Mouse (Mus musculus) kidney, adult 2 months (tissue): ENCODE data around the gene Pfas.

Experiments used
- CTCF ChIP-seq: fragments of 200-500 bp; conservative IDR thresholded peaks from 2 replicates; pipeline ENCODE4 v1.5.1; 2011; ENCODE audit warnings: low read depth, mild to moderate bottlenecking, control low read depth, low read length, moderate library complexity, mixed read lengths; ENCODE audit not compliant: insufficient read depth, insufficient read length
- POLR2A ChIP-seq: fragments of 200-500 bp; IDR thresholded peaks from one replicate; pipeline ENCODE4 v1.6.1; 2011; ENCODE audit warnings: low read depth, low read length, control low read depth

GRCm38 (mm10) chr11:69012071-69012601 is 3.9 kb upstream of the Pfas start:
- TF ChIP-seq CTCF (no peak), POLR2A (peak; percentile 91)
